Mouse (Mus musculus) thymus, postnatal 10 days (tissue): ENCODE results near the gene Ap1g1.
"Not testable (repeated sequence)": the region's sequence is repeated elsewhere in the genome, so short reads cannot be mapped to it uniquely, and the experiment has no call there.

Source experiments
- DNase-seq, 2 experiments: peaks; one replicate each; pipeline ENCODE4 v3.0.0; 2021; ENCODE audit warnings: low spot score in 2 of 2

Gene Ap1g1

GRCm38 (mm10) chr8:109778280-109778977 is at the start of gene Ap1g1:
Gene Ap1g1, plus strand, starts transcription at chr8:109778554.
- peak; percentile 98 for DNase-seq

- no peak for DNase-seq
Observed at GRCm38 (mm10) chr8:109731012-109731411, 47.3 kb upstream of the Ap1g1 start.

GRCm38 (mm10) chr8:109734018-109734417 is 44.3 kb upstream of the Ap1g1 start:
- DNase-seq: no peak

GRCm38 (mm10) chr8:109736819-109737218 is 41.5 kb upstream of the Ap1g1 start:
- DNase-seq: no peak

GRCm38 (mm10) chr8:109737237-109738048 is 40.9 kb upstream of the Ap1g1 start, which contains the start of gene Atxn1l:
Gene Atxn1l, minus strand, starts transcription at chr8:109737739.
- peak; percentile 79 to 88 for DNase-seq

GRCm38 (mm10) chr8:109738049-109738380 is 40.3 kb upstream of the Ap1g1 start:
- no peak for DNase-seq

GRCm38 (mm10) chr8:109747468-109748199 is 30.7 kb upstream of the Ap1g1 start:
- DNase-seq: no peak

GRCm38 (mm10) chr8:109750274-109750673 is 28.1 kb upstream of the Ap1g1 start:
- DNase-seq: no peak

- DNase-seq: peak; percentile 14 to 37
Observed at GRCm38 (mm10) chr8:109750699-109751098, 27.7 kb upstream of the Ap1g1 start.

- DNase-seq: no peak
Observed at GRCm38 (mm10) chr8:109751731-109752485, 26.4 kb upstream of the Ap1g1 start.

GRCm38 (mm10) chr8:109754696-109755095 is 23.7 kb upstream of the Ap1g1 start:
- DNase-seq: no peak

GRCm38 (mm10) chr8:109755554-109755953 is 22.8 kb upstream of the Ap1g1 start:
- not testable (repeated sequence) for DNase-seq

- no peak for DNase-seq
Observed at GRCm38 (mm10) chr8:109756849-109757248, 21.5 kb upstream of the Ap1g1 start.

- DNase-seq: no peak
Observed at GRCm38 (mm10) chr8:109759426-109759825, 18.9 kb upstream of the Ap1g1 start.

GRCm38 (mm10) chr8:109760221-109760620 is 18.1 kb upstream of the Ap1g1 start:
- DNase-seq: no peak

- DNase-seq: no peak
Observed at GRCm38 (mm10) chr8:109764031-109764430, 14.3 kb upstream of the Ap1g1 start.

GRCm38 (mm10) chr8:109766081-109766480 is 12.3 kb upstream of the Ap1g1 start:
- DNase-seq: no peak

- no peak for DNase-seq
Observed at GRCm38 (mm10) chr8:109773154-109773553, 5.2 kb upstream of the Ap1g1 start.

- DNase-seq: no peak
Observed at GRCm38 (mm10) chr8:109777851-109778250, 503 bp upstream of the Ap1g1 start.

- DNase-seq: peak; percentile 31 to 39
Observed at GRCm38 (mm10) chr8:109778993-109779421, 653 bp downstream of the Ap1g1 start.

- peak in 1 of 2 experiments; percentile 4 for DNase-seq
Observed at GRCm38 (mm10) chr8:109779431-109780228, 1.3 kb downstream of the Ap1g1 start.
